Mouse (Mus musculus) E14TG2a.4 (cell line): ENCODE data around the gene Bcl9.

Source experiments
- CTCF ChIP-seq: conservative IDR thresholded peaks from 2 replicates; pipeline ENCODE4 v1.5.1; 2014; ENCODE audit warnings: low read length
- NANOG ChIP-seq: IDR thresholded peaks from 2 replicates; pipeline ENCODE4 v1.6.1; 2014; ENCODE audit warnings: borderline replicate concordance, low read length, mixed read lengths
- POU5F1 ChIP-seq: IDR thresholded peaks from 2 replicates; pipeline ENCODE4 v1.6.1; 2014; ENCODE audit warnings: low read length, borderline replicate concordance

DNA sequence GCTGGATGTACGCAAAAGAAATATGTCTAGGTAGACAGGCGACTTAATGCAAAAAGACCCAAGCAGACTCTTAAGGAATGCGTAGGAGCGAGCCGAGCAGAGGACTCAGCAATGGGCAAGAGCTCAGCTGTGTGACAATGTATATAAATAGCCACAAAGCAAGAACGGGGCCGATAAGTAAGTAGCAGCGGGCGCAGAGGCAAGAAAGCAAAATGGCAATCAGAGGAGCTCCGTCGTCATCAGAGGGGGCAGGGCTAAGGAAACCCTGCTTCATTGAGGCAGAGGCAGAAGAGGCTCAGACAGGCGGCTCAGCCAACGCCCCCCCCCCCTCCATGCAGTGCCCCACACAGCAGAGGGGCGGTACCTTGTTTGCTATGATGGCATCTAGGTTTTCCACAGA is 62.9 kb downstream of the Bcl9 start:
- TF ChIP-seq CTCF: no peak
- TF ChIP-seq NANOG: no peak
- TF ChIP-seq POU5F1: no peak
